Mouse (Mus musculus): Measurements from ENCODE around the gene Rab29. TPM values are rescaled to one million over a fixed set of nuclear protein-coding genes. Genes with fewer than 3 reads are reported as not detected.

Rab29 gene
- 10 to 100 TPM; 29.1 to 36.2 TPM for polyA plus RNA-seq (2017; shearing (Covaris generic))

GRCm38 (mm10) chr1:131867093-131867945, at the start of gene Rab29:
Gene Rab29, plus strand, starts transcription at chr1:131867224.

GRCm38 (mm10) chr1:131827207-131827786, 39.7 kb upstream of the Rab29 start, which contains the start of gene Slc41a1:
Gene Slc41a1, plus strand, starts transcription at chr1:131827493.

GRCm38 (mm10) chr1:131910001-131910648, 43.1 kb downstream of the Rab29 start, which contains the start of gene Nucks1:
Gene Nucks1, plus strand, starts transcription at chr1:131910534.

Other genes starting within 250 kb of the Rab29 start
- gene Ctse, start 228.9 kb upstream of the Rab29 start, polyA plus RNA-seq (2017; shearing (Covaris generic)) = 100 to 1,000 TPM; 319 to 610 TPM
- under 1 TPM in 1 of 2 experiments, not detected in 1; 0.18 TPM for gene Rab7b, start 178.5 kb upstream of the Rab29 start, polyA plus RNA-seq (2017; shearing (Covaris generic))
- under 1 TPM; 0.08 to 0.61 TPM for gene Slc26a9, start 123.2 kb upstream of the Rab29 start, polyA plus RNA-seq (2017; shearing (Covaris generic))
- gene Pm20d1, start 69.8 kb upstream of the Rab29 start, polyA plus RNA-seq (2017; shearing (Covaris generic)) = under 1 TPM; 0.23 to 0.65 TPM
- 10 to 100 TPM; 31.1 to 50.0 TPM for gene Slc41a1, start 39.7 kb upstream of the Rab29 start, polyA plus RNA-seq (2017; shearing (Covaris generic))
- 10 to 100 TPM; 45.6 to 54.2 TPM for gene Nucks1, start 43.3 kb downstream of the Rab29 start, polyA plus RNA-seq (2017; shearing (Covaris generic))
- 1 to 10 TPM in 1 of 2 experiments, under 1 TPM in 1; 0.12 to 1.4 TPM for gene Slc45a3, start 95.7 kb downstream of the Rab29 start, polyA plus RNA-seq (2017; shearing (Covaris generic))
- gene Elk4, start 140.4 kb downstream of the Rab29 start, polyA plus RNA-seq (2017; shearing (Covaris generic)) = 10 to 100 TPM; 80.6 to 88.2 TPM
- gene Mfsd4a, start 200.8 kb downstream of the Rab29 start, polyA plus RNA-seq (2017; shearing (Covaris generic)) = 10 to 100 TPM; 58.3 to 60.8 TPM